8 mouse cellular contexts compared by ENCODE assay signal in genomic region chr17:45506700-45507189, GRCm38 (mm10). TPM values are rescaled to one million over a fixed set of nuclear protein-coding genes. Genes with fewer than 3 reads are reported as not detected.
DNase-seq lines count a peak whose midpoint lies in the region; ATAC-seq and TF ChIP-seq lines count a peak whose summit lies in the region.

Gene Aars2, plus strand, starts transcription at chr17:45506841.

- DNase-seq in Patski (ENCODE audit: low read depth, low spot score): peak; percentile 63
- peak; percentile 97 to 98 for DNase-seq in cerebellum, postnatal 14 days
- peak; percentile 87 to 92 for DNase-seq in frontal cortex, postnatal 14 days (ENCODE audit: low spot score in 2 of 2)
- DNase-seq in hindbrain, embryonic 14.5 days (ENCODE audit: low spot score): peak; percentile 97
- peak; percentile 93 for DNase-seq in layer of hippocampus, postnatal 36 days
- peak; percentile 97 for DNase-seq in lung, postnatal 36 days
- DNase-seq in retina, postnatal 1 day: peak; percentile 97
- peak; percentile 86 to 98 for DNase-seq in urinary bladder, adult 18-20 months (ENCODE audit: low spot score in 2 of 2)

- H3K36me3 ChIP-seq in hindbrain, embryonic 14.5 days (replicated peaks; ENCODE audit: control insufficient read depth, insufficient read depth): peaks cover 6% of the 10 kb centered on the region; the same call in 1 of the 2 replicates

- CTCF ChIA-PET in Patski (lab: Charles Lee): interaction anchor here (0.8 to 2.8 kb wide), 9 partner anchors 10 to 46 kb away, joined by 3 to 10 read pairs (median 3); partner anchors contain the start of gene Tmem151b

- no peaks in the 10 kb centered on the region for H3K27me3 ChIP-seq in Patski
- H3K27me3 ChIP-seq in hindbrain, embryonic 14.5 days (ENCODE audit: control insufficient read depth, insufficient read depth, low read length): no peaks in the 10 kb centered on the region

- peak; percentile 76 for ATAC-seq in Patski
- ATAC-seq in hindbrain, embryonic 14.5 days (ENCODE audit: low FRiP score): peak; percentile 94

- H3K4me1 ChIP-seq in hindbrain, embryonic 14.5 days (replicated peaks; ENCODE audit: control insufficient read depth, insufficient read depth, low read length): peaks cover 4% of the 10 kb centered on the region

- no peaks in the 10 kb centered on the region for H3K9me3 ChIP-seq in hindbrain, embryonic 14.5 days (ENCODE audit: control insufficient read depth, low read length)

- in situ Hi-C loops in Patski (cut with MboI; ENCODE audit: low pct_unique_long_range_greater_than_20kb): loop anchor here (5.0 kb wide), 1 partner anchor 46 kb away; no protein-coding TSS in a partner anchor

- H3K4me3 ChIP-seq in hindbrain, embryonic 14.5 days (replicated peaks; ENCODE audit: low read length): peak within 1 kb of the TSS; percentile 75

- H3K27ac ChIP-seq in hindbrain, embryonic 14.5 days: peak within 1 kb of the TSS; percentile 92

- POLR2A ChIA-PET in Patski (lab: Charles Lee): interaction anchor here (0.7 to 1.6 kb wide), 3 partner anchors 10 to 721 kb away, joined by 5 to 10 read pairs (median 7); partner anchors contain the start of gene Tmem151b

- H3K4me2 ChIP-seq in hindbrain, embryonic 14.5 days (replicated peaks): peak within 1 kb of the TSS; percentile 43

- H3K9ac ChIP-seq in hindbrain, embryonic 14.5 days: peak within 1 kb of the TSS; percentile 75

- under 1% methylated on average over 42 of the region's 42 CpGs for WGBS in hindbrain, embryonic 14.5 days

- peak; percentile 94 for TF ChIP-seq CTCF in Patski (IDR thresholded peaks at IDR 0.05)

RNA-seq across cellular contexts. Expression of gene Aars2, which starts in this region (rescaled TPM):
- polyA plus RNA-seq in Patski (2021): 17.2 TPM
- 15.2 and 15.8 TPM in 2 replicates for polyA plus RNA-seq in hindbrain, embryonic 14.5 days (2014; fragmentation: Nextera tagmentation; extraction: Ambion mirVana)
- total RNA-seq in layer of hippocampus, postnatal 36 days (2021): 10 to 100 TPM; 22.7 to 25.4 TPM

Comparison
In these comparisons a context has a peak if more than half of its experiments do, and no peak if none do; other contexts are left out.
1. Peak in every context shown above with its lines: DNase-seq, ATAC-seq, H3K4me3 ChIP-seq and H3K27ac ChIP-seq.